Mouse (Mus musculus): ENCODE results near the gene Abcc9. TPM values are rescaled to one million over a fixed set of nuclear protein-coding genes. Genes with fewer than 3 reads are reported as not detected.

Abcc9 gene
- total and polyA plus RNA-seq, 3 experiments: 0.27 TPM; not detected in 2

DNA sequence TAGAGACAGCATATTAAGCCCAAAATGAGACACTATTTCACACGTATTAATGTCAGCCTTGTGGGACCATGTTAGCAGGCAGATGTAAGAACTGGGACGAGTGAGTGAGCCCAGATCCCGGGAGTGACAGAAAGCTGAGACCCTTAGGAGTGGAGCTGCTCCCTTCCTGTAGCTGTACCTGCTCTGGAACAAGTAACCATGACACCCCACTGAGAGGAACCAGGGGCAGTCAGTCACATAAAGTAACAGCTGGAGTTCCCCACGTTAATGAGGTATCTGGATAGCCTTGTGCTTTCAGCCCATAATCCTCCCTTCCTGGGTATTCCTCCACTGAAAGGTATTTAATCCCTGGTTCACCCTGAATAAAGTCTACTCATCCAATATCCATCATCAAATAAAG, 41.1 kb upstream of the Abcc9 start:
- Histone ChIP-seq H3K4me1 (ENCODE audit: insufficient read depth, low read depth, low read length) (peaks cover 16% of the 10 kb centered on the region), H3K4me3 (ENCODE audit: low read depth, low read length) (no peak overlapping the region), H3K27me3 (ENCODE audit: insufficient read depth, low read length) (peaks cover 16% of the 10 kb centered on the region), H3K36me3 (replicated peaks) (no peaks in the 10 kb centered on the region), H3K9me3 (replicated peaks) (peaks cover 3% of the 10 kb centered on the region)
- TF ChIP-seq GATA2 (IDR thresholded peaks at IDR 0.05; ENCODE audit: borderline replicate concordance, low read depth, low read length) (no peak), POLR2AphosphoS5 (IDR thresholded peaks at IDR 0.05; ENCODE audit: insufficient replicate concordance, low read depth, low read length) (no peak), GATA1 (IDR thresholded peaks at IDR 0.05; ENCODE audit: borderline replicate concordance, low read length) (no peak), CTCF (IDR thresholded peaks at IDR 0.05; ENCODE audit: low read depth, low read length) (no peak), TAL1 (conservative IDR thresholded peaks at IDR 0.05; ENCODE audit: low read depth, low read length) (no peak)
- DNase-seq (ENCODE audit: low spot score) (no peak), ATAC-seq (ENCODE audit: extremely low read depth, insufficient number of reproducible peaks, low FRiP score, poor library complexity, severe bottlenecking) (no peak)

DNA sequence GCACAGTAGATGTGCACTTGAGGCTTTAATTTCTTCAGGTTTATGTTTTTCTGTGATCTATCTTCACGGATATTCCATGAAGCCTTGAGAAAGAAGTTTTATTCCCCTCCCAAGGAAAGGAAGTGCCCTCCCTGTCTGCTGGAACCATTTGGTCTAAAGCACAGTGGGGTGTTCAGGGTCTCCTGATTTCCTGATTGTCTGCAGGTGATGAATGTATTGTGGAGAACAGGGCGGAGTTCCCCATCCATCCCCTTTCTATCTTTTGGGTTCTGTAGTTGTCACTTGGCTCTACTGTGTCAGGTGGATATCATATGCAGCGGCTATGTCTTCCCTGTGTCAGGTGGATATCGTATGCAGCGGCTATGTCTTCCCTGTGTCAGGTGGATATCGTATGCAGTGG, 39.6 kb upstream of the Abcc9 start:
- DNase-seq (ENCODE audit: low spot score): no peak
- Histone ChIP-seq H3K9me3 (replicated peaks) (peaks cover 3% of the 10 kb centered on the region), H3K4me1 (ENCODE audit: insufficient read depth, low read depth, low read length) (peaks cover 5% of the 10 kb centered on the region; the same call in 1 of the 2 replicates), H3K36me3 (replicated peaks) (no peaks in the 10 kb centered on the region), H3K27me3 (ENCODE audit: insufficient read depth, low read length) (peaks cover 19% of the 10 kb centered on the region), H3K4me3 (ENCODE audit: low read depth, low read length) (no peak overlapping the region)
- no peak for ATAC-seq (ENCODE audit: extremely low read depth, insufficient number of reproducible peaks, low FRiP score, poor library complexity, severe bottlenecking)
- no peak for TF ChIP-seq CTCF (IDR thresholded peaks at IDR 0.05; ENCODE audit: low read depth, low read length)
- TF ChIP-seq GATA2 (IDR thresholded peaks at IDR 0.05; ENCODE audit: borderline replicate concordance, low read depth, low read length): no peak
- no peak for TF ChIP-seq POLR2AphosphoS5 (IDR thresholded peaks at IDR 0.05; ENCODE audit: insufficient replicate concordance, low read depth, low read length)

DNA sequence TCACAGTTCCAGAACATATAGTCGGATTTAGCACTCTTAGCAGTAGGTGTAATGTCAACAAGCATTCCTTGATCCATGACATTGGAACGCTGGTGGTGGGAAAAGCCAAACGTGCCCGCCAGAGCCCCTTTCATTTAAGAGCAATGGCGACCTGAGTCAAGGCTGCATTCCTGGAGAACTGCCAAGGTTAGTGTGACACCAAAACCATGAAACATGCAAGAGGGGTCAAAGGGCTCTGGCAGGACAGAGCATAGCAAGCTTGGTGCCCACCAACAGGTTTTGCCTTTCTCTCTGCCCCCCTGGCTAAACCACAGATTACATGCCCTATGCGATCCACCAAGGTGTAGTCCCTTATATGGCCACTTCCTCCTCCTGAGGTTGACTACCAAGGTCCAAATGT, 36.5 kb upstream of the Abcc9 start:
- Histone ChIP-seq H3K4me1 (ENCODE audit: insufficient read depth, low read depth, low read length) (peaks cover 3% of the 10 kb centered on the region; the same call in 1 of the 2 replicates), H3K36me3 (replicated peaks) (no peaks in the 10 kb centered on the region), H3K9me3 (replicated peaks) (no peaks in the 10 kb centered on the region), H3K27me3 (ENCODE audit: insufficient read depth, low read length) (peaks cover 21% of the 10 kb centered on the region), H3K4me3 (ENCODE audit: low read depth, low read length) (no peak overlapping the region)
- DNase-seq (ENCODE audit: low spot score) (no peak), ATAC-seq (ENCODE audit: extremely low read depth, insufficient number of reproducible peaks, low FRiP score, poor library complexity, severe bottlenecking) (no peak)
- TF ChIP-seq CTCF (IDR thresholded peaks at IDR 0.05; ENCODE audit: low read depth, low read length) (no peak), TAL1 (conservative IDR thresholded peaks at IDR 0.05; ENCODE audit: low read depth, low read length) (no peak), GATA2 (IDR thresholded peaks at IDR 0.05; ENCODE audit: borderline replicate concordance, low read depth, low read length) (no peak), GATA1 (IDR thresholded peaks at IDR 0.05; ENCODE audit: borderline replicate concordance, low read length) (no peak), POLR2AphosphoS5 (IDR thresholded peaks at IDR 0.05; ENCODE audit: insufficient replicate concordance, low read depth, low read length) (no peak)

DNA sequence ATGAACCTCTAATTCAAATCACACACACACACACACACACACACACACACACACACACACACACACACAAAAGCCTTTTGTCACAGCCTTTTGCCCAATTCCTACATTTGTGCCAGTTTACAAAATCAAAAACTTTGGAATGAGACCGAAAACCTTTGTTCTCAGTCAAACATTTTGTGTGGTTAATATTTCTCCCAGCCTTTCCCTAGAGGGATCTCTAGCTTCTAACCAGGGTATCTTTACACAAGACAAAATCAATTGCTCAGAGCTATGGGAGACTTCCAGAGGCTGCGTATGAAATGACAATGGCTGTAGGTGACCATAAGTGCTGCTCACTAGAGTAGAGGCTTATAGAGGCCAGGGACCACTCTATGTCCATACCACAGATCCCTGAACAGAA, 36.1 kb upstream of the Abcc9 start:
- no peak for ATAC-seq (ENCODE audit: extremely low read depth, insufficient number of reproducible peaks, low FRiP score, poor library complexity, severe bottlenecking)
- Histone ChIP-seq H3K9me3 (replicated peaks) (no peaks in the 10 kb centered on the region), H3K36me3 (replicated peaks) (no peaks in the 10 kb centered on the region), H3K4me3 (ENCODE audit: low read depth, low read length) (no peak overlapping the region), H3K27me3 (ENCODE audit: insufficient read depth, low read length) (peaks cover 21% of the 10 kb centered on the region), H3K4me1 (ENCODE audit: insufficient read depth, low read depth, low read length) (peaks cover 3% of the 10 kb centered on the region; the same call in 1 of the 2 replicates)
- TF ChIP-seq CTCF (IDR thresholded peaks at IDR 0.05; ENCODE audit: low read depth, low read length) (no peak), TAL1 (conservative IDR thresholded peaks at IDR 0.05; ENCODE audit: low read depth, low read length) (no peak), GATA1 (IDR thresholded peaks at IDR 0.05; ENCODE audit: borderline replicate concordance, low read length) (no peak), GATA2 (IDR thresholded peaks at IDR 0.05; ENCODE audit: borderline replicate concordance, low read depth, low read length) (no peak), POLR2AphosphoS5 (IDR thresholded peaks at IDR 0.05; ENCODE audit: insufficient replicate concordance, low read depth, low read length) (no peak)
- DNase-seq (ENCODE audit: low spot score): no peak

DNA sequence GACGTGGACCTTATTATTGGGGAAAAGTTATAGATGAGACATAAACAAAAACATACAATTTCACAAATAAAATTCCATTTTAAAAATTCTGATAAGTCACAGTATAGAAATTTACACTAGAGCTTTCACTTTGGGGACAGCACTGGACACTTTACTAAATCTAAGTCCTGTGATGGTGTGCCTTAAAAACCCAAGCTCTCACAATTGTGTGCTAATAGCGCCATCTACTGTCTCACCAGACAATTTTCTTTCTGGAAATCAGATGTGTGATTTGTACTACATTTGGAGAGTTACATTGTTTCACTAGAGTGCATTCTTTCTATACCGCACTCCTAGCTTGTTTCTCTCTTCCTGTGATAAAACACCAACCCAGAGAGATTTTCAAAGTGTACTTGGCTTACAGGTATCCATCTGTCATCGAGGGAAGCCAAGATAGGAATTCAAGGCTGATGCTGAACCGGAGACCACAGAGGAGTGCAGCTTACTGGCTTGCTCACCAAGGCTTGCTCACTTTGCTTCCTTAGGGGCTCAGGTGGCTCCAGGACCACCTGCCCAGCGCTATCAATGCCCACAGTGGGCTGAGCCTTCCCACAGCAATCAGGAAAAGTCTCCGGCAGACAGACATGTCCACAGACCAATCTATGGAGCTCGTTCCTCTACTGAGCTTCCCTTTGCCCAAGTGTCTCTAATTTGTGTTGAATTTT, 33.3 kb upstream of the Abcc9 start:
- no peak overlapping the region for H3K4me3 ChIP-seq (ENCODE audit: low read depth, low read length)
- DNase-seq (ENCODE audit: low spot score) (peak; percentile 22), ATAC-seq (ENCODE audit: extremely low read depth, insufficient number of reproducible peaks, low FRiP score, poor library complexity, severe bottlenecking) (no peak; the same call in 1 of the 2 replicates)

DNA sequence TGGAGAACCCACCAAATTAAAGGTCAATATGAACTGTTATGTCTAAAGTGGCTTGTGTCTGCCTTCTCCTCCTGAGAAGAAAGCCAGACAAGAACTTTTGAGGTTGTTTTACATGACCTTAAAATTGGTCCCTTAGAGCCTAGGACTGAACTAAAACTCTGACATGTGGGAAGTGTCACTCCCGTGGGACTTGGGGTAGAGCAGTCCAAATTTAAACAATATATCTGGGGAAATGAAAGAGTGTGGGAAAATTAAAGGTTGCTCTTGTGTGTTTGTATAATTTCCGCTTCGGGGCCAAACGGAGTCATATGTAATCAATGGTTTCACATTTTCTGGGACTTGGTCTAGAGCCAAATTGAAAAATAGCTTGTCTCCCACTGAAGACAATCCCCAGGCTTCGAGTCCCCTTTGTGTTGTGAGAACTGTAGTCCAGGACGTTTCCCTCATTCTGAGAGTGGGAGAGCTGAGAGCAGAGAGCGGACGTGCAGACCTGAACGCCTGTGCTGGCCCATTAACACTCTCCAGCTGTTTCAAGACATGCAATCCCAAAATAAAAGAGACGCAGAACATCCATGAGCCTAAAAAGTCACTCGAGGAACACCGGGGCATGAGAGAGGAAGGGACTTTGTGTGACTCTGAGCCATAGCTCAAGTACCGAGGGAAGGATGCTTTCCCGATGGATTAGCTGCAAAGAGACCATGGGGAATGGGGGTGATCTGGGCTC, 30.6 kb upstream of the Abcc9 start:
- Histone ChIP-seq H3K9me3 (replicated peaks) (no peaks in the 10 kb centered on the region), H3K36me3 (replicated peaks) (no peaks in the 10 kb centered on the region), H3K27me3 (ENCODE audit: insufficient read depth, low read length) (peaks cover 28% of the 10 kb centered on the region), H3K4me3 (ENCODE audit: low read depth, low read length) (no peak overlapping the region), H3K4me1 (ENCODE audit: insufficient read depth, low read depth, low read length) (no peaks in the 10 kb centered on the region)
- ATAC-seq (ENCODE audit: extremely low read depth, insufficient number of reproducible peaks, low FRiP score, poor library complexity, severe bottlenecking): no peak
- TF ChIP-seq GATA1 (IDR thresholded peaks at IDR 0.05; ENCODE audit: borderline replicate concordance, low read length) (no peak), TAL1 (conservative IDR thresholded peaks at IDR 0.05; ENCODE audit: low read depth, low read length) (no peak), CTCF (IDR thresholded peaks at IDR 0.05; ENCODE audit: low read depth, low read length) (no peak), GATA2 (IDR thresholded peaks at IDR 0.05; ENCODE audit: borderline replicate concordance, low read depth, low read length) (no peak), POLR2AphosphoS5 (IDR thresholded peaks at IDR 0.05; ENCODE audit: insufficient replicate concordance, low read depth, low read length) (no peak)
- DNase-seq (ENCODE audit: low spot score): no peak

More for the DNA sequence above, 33.3 kb upstream of the Abcc9 start:
- Histone ChIP-seq H3K4me1 (ENCODE audit: insufficient read depth, low read depth, low read length) (no peaks in the 10 kb centered on the region), H3K27me3 (ENCODE audit: insufficient read depth, low read length) (peaks cover 24% of the 10 kb centered on the region), H3K36me3 (replicated peaks) (no peaks in the 10 kb centered on the region), H3K9me3 (replicated peaks) (no peaks in the 10 kb centered on the region)
- TF ChIP-seq CTCF (IDR thresholded peaks at IDR 0.05; ENCODE audit: low read depth, low read length): no peak
- no peak for TF ChIP-seq GATA1 (IDR thresholded peaks at IDR 0.05; ENCODE audit: borderline replicate concordance, low read length)
- TF ChIP-seq POLR2AphosphoS5 (IDR thresholded peaks at IDR 0.05; ENCODE audit: insufficient replicate concordance, low read depth, low read length): no peak
- no peak for TF ChIP-seq TAL1 (conservative IDR thresholded peaks at IDR 0.05; ENCODE audit: low read depth, low read length)
- TF ChIP-seq GATA2 (IDR thresholded peaks at IDR 0.05; ENCODE audit: borderline replicate concordance, low read depth, low read length): no peak

All from G1E (cell line).